14 mouse cellular contexts compared by ENCODE assay signal in genomic region chr6:95574389-95574788, GRCm38 (mm10).
DNase-seq lines count a peak whose midpoint lies in the region; ATAC-seq and TF ChIP-seq lines count a peak whose summit lies in the region.
"Had no signal": no experiment of that assay in that cellular context is flagged by ENCODE, and none has a peak within 500 bp of the region (broad histone marks: within the 10 kb centered on the region; RNA-seq: fewer than 3 reads in every experiment).

No protein-coding gene starts in this region.

- TF ChIP-seq EP300 in heart, adult 2 months (IDR thresholded peaks at IDR 0.05; ENCODE audit: insufficient read depth, low read depth, low read length), result no peak

- H3K4me2 ChIP-seq in midbrain, embryonic 11.5 days, result no peak overlapping the region
- H3K4me2 ChIP-seq in midbrain, embryonic 16.5 days (ENCODE audit: low read length), result no peak overlapping the region
- H3K4me2 ChIP-seq in forebrain, embryonic 11.5 days (ENCODE audit: low read depth, low read length, severe bottlenecking), result no peak overlapping the region
- H3K4me2 ChIP-seq: heart, embryonic 13.5 days; hindbrain, embryonic 13.5 days had no signal

- H3K4me1 ChIP-seq in heart, adult 2 months (ENCODE audit: control insufficient read depth, insufficient read depth, low read length), result no peaks in the 10 kb centered on the region
- H3K4me1 ChIP-seq in midbrain, embryonic 11.5 days (ENCODE audit: control insufficient read depth, insufficient read depth, low read length), result peaks cover 21% of the 10 kb centered on the region
- H3K4me1 ChIP-seq in midbrain, embryonic 16.5 days (ENCODE audit: control insufficient read depth, insufficient read depth, low read length), result peaks cover 5% of the 10 kb centered on the region
- peaks cover 9% of the 10 kb centered on the region for H3K4me1 ChIP-seq in forebrain, embryonic 11.5 days (replicated peaks; ENCODE audit: control insufficient read depth, insufficient read depth, low read length)

- peak; percentile 58; the same call in 1 of the 2 replicates for ATAC-seq in midbrain, embryonic 11.5 days (ENCODE audit: low FRiP score)
- ATAC-seq in midbrain, embryonic 16.5 days, result no peak
- ATAC-seq in forebrain, embryonic 11.5 days (replicated peaks; ENCODE audit: low FRiP score), result peak; percentile 49

- H3K9me3 ChIP-seq in midbrain, embryonic 11.5 days (ENCODE audit: control insufficient read depth, low read length), result no peaks in the 10 kb centered on the region
- H3K9me3 ChIP-seq in midbrain, embryonic 16.5 days (replicated peaks; ENCODE audit: control insufficient read depth, low read length, poor library complexity, severe bottlenecking), result no peaks in the 10 kb centered on the region
- no peaks in the 10 kb centered on the region for H3K9me3 ChIP-seq in forebrain, embryonic 11.5 days (ENCODE audit: control insufficient read depth, low read length)
- H3K9me3 ChIP-seq: heart, embryonic 13.5 days; hindbrain, embryonic 13.5 days had no signal

- TF ChIP-seq CTCF in heart, adult 2 months (IDR thresholded peaks at IDR 0.05), result no peak

- H3K9ac ChIP-seq in heart, adult 2 months (ENCODE audit: low read depth, low read length), result no peak overlapping the region
- no peak overlapping the region for H3K9ac ChIP-seq in midbrain, embryonic 11.5 days (ENCODE audit: low read length)
- no peak overlapping the region for H3K9ac ChIP-seq in midbrain, embryonic 16.5 days (ENCODE audit: low read depth, low read length)
- no peak overlapping the region for H3K9ac ChIP-seq in forebrain, embryonic 11.5 days (ENCODE audit: low read length)
- H3K9ac ChIP-seq: heart, embryonic 13.5 days; hindbrain, embryonic 13.5 days had no signal

- no peaks in the 10 kb centered on the region for H3K36me3 ChIP-seq in heart, adult 2 months (ENCODE audit: control insufficient read depth, insufficient read depth, low read length)
- no peaks in the 10 kb centered on the region for H3K36me3 ChIP-seq in midbrain, embryonic 11.5 days (ENCODE audit: control insufficient read depth, insufficient read depth, low read length)
- no peaks in the 10 kb centered on the region for H3K36me3 ChIP-seq in midbrain, embryonic 16.5 days (ENCODE audit: control insufficient read depth, insufficient read depth, low read length)
- no peaks in the 10 kb centered on the region for H3K36me3 ChIP-seq in forebrain, embryonic 11.5 days (ENCODE audit: control insufficient read depth, insufficient read depth, low read length)
- H3K36me3 ChIP-seq: hindbrain, embryonic 13.5 days had no signal

- intact Hi-C loops in heart, adult 2 months (cut with DNase I), result no loop called here

- 76% methylated on average over 4 of the region's 4 CpGs for WGBS in heart, adult 2 months
- WGBS in midbrain, embryonic 11.5 days, result 22% methylated on average over 4 of the region's 4 CpGs
- 26% methylated on average over 4 of the region's 4 CpGs for WGBS in midbrain, embryonic 16.5 days
- WGBS in forebrain, embryonic 11.5 days, result 12% methylated on average over 4 of the region's 4 CpGs

- H3K27me3 ChIP-seq in heart, adult 2 months (ENCODE audit: control insufficient read depth, insufficient read depth, low read length), result no peaks in the 10 kb centered on the region
- no peaks in the 10 kb centered on the region for H3K27me3 ChIP-seq in midbrain, embryonic 11.5 days (ENCODE audit: control insufficient read depth, insufficient read depth, low read length)
- no peaks in the 10 kb centered on the region for H3K27me3 ChIP-seq in midbrain, embryonic 16.5 days (ENCODE audit: control insufficient read depth, insufficient read depth, low read depth, low read length)
- peaks cover 2% of the 10 kb centered on the region; the same call in 1 of the 2 replicates for H3K27me3 ChIP-seq in forebrain, embryonic 11.5 days (ENCODE audit: control insufficient read depth, insufficient read depth, low read length)
- H3K27me3 ChIP-seq: heart, embryonic 13.5 days; hindbrain, embryonic 13.5 days had no signal

- H3K4me3 ChIP-seq in heart, adult 2 months, result no peak overlapping the region
- H3K4me3 ChIP-seq in midbrain, embryonic 11.5 days (ENCODE audit: low read depth, low read length), result no peak overlapping the region
- H3K4me3 ChIP-seq in midbrain, embryonic 16.5 days (ENCODE audit: low read depth, low read length), result no peak overlapping the region
- H3K4me3 ChIP-seq in forebrain, embryonic 11.5 days (ENCODE audit: low read depth, low read length), result no peak overlapping the region
- H3K4me3 ChIP-seq: heart, embryonic 13.5 days; hindbrain, embryonic 13.5 days had no signal

- no peaks in the 10 kb centered on the region for H3K79me2 ChIP-seq in heart, adult 2 months (replicated peaks; ENCODE audit: control insufficient read depth, insufficient read depth, low read length)

- peak; percentile 22 for DNase-seq in heart, adult 11 months
- DNase-seq in heart, adult 2 months, result no peak
- DNase-seq in midbrain, embryonic 11.5 days (ENCODE audit: low spot score, missing footprints), result no peak
- no peak for DNase-seq in forebrain, embryonic 11.5 days (ENCODE audit: low spot score)
- peak; percentile 81 for DNase-seq in retina, embryonic 14.5 days (ENCODE audit: low spot score)
- DNase-seq in testis, postnatal 14 days (ENCODE audit: low spot score), result no peak
- no peak for DNase-seq in adrenal gland, postnatal 14 days
- DNase-seq: cerebellum, adult 11 months; gastrocnemius, postnatal 25 days; kidney, postnatal 25 days; lung, postnatal 14 days had no signal

- no peak overlapping the region for H3K27ac ChIP-seq in heart, adult 2 months
- H3K27ac ChIP-seq in midbrain, embryonic 11.5 days (ENCODE audit: low read depth, low read length), result no peak overlapping the region
- H3K27ac ChIP-seq in midbrain, embryonic 16.5 days (ENCODE audit: low read length), result no peak overlapping the region
- no peak overlapping the region for H3K27ac ChIP-seq in forebrain, embryonic 11.5 days (ENCODE audit: low read depth, low read length)
- H3K27ac ChIP-seq: heart, embryonic 13.5 days; hindbrain, embryonic 13.5 days had no signal

- TF ChIP-seq POLR2A in heart, adult 2 months (IDR thresholded peaks at IDR 0.05; ENCODE audit: insufficient read depth, low read depth, low read length), result no peak

Comparison
In these comparisons a context has a peak if more than half of its experiments do, and no peak if none do; other contexts are left out.
1. DNase-seq: peak in heart, adult 11 months (single experiment) and retina, embryonic 14.5 days (single experiment); none in heart, adult 2 months (0 of 2), midbrain, embryonic 11.5 days (single experiment), forebrain, embryonic 11.5 days (single experiment), testis, postnatal 14 days (single experiment) and adrenal gland, postnatal 14 days (single experiment).